Mouse (Mus musculus) layer of hippocampus, postnatal 14 days (tissue): ENCODE measurements around the gene Zbtb39. TPM values are rescaled to one million over a fixed set of nuclear protein-coding genes. Genes with fewer than 3 reads are reported as not detected.
"Not testable (repeated sequence)": the region's sequence is repeated elsewhere in the genome, so short reads cannot be mapped to it uniquely, and the experiment has no call there.

Source experiments
- DNase-seq, 2 experiments: peaks; one replicate each; pipeline ENCODE4 v3.0.0; 2021 to 2022; ENCODE audit warnings: low spot score in 2 of 2, mixed read lengths in 1 of 2
- total RNA-seq, 2 experiments: library from RNA; stranded (reverse); gene quantifications; 2 replicates each; pipeline ENCODE4 v1.2.3; 2021

The Zbtb39 gene
- total RNA-seq, 2 experiments from 2014 or later, result 9.1 to 9.5 TPM

DNA sequence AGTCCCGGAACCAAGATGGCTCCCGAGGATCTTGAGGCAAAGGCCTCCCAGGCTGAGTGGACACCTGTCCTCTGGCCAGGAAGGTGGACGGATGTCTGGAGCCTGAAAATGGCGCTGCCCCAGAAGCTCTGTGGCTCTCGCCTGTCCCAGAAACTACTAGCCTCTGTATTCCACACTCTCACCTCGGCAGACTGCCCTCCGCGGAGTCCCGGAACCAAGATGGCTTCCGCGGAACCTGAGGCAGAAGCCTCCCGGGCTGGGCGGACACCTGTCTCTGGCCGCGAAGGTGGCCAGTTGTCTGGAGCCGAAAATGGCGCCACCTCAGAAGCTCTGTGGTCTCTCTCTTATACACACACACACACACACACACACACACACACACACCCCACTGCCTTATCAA lies 43.0 kb downstream of the Zbtb39 start:
- not testable (repeated sequence) for DNase-seq

- DNase-seq, result not testable (repeated sequence)
Measured at GRCm38 (mm10) chr10:127785411-127785810, 46.1 kb downstream of the Zbtb39 start.

Other genes starting within 250 kb of the Zbtb39 start
- 1 to 10 TPM; 5.0 to 6.4 TPM for gene Stac3, start 237.9 kb upstream of the Zbtb39 start, total RNA-seq
- gene Ndufa4l2, start 224.6 kb upstream of the Zbtb39 start, total RNA-seq, result 1 to 10 TPM; 4.8 to 6.9 TPM
- gene Shmt2, start 217.1 kb upstream of the Zbtb39 start, total RNA-seq, result 10 to 100 TPM; 33.0 to 35.5 TPM
- 1 to 10 TPM; 2.7 TPM for gene Nxph4, start 205.0 kb upstream of the Zbtb39 start, total RNA-seq
- gene Lrp1, start 118.4 kb upstream of the Zbtb39 start, total RNA-seq, result 100 to 1,000 TPM; 287 to 301 TPM
- 1 to 10 TPM; 6.1 to 6.2 TPM for gene Stat6, start 96.6 kb upstream of the Zbtb39 start, total RNA-seq
- gene Nemp1, start 72.6 kb upstream of the Zbtb39 start, total RNA-seq, result 1 to 10 TPM; 3.5 to 5.7 TPM
- 10 to 100 TPM; 33.3 to 36.9 TPM for gene Nab2, start 71.0 kb upstream of the Zbtb39 start, total RNA-seq
- under 1 TPM; 0.48 to 0.76 TPM for gene Myo1a, start 34.4 kb upstream of the Zbtb39 start, total RNA-seq
- 1 to 10 TPM; 5.2 to 6.3 TPM for gene Tac2, start 15.1 kb upstream of the Zbtb39 start, total RNA-seq
- 1 to 10 TPM; 1.6 TPM for gene Gpr182, start 12.2 kb downstream of the Zbtb39 start, total RNA-seq
- under 1 TPM; 0.09 to 0.24 TPM for gene Rdh1, start 20.2 kb downstream of the Zbtb39 start, total RNA-seq
- under 1 TPM; 0.25 to 0.76 TPM for gene Rdh16f1, start 20.2 kb downstream of the Zbtb39 start, total RNA-seq
- not detected for gene Rdh9, start 36.8 kb downstream of the Zbtb39 start, total RNA-seq
- gene Rdh16, start 61.6 kb downstream of the Zbtb39 start, total RNA-seq, result under 1 TPM; 0.12 to 0.21 TPM
- not detected for gene Rdh19, start 110.4 kb downstream of the Zbtb39 start, total RNA-seq
- not detected for gene Rdh16f2, start 126.9 kb downstream of the Zbtb39 start, total RNA-seq
- gene Rdh7, start 149.3 kb downstream of the Zbtb39 start, total RNA-seq, result not detected
- under 1 TPM in 1 of 2 experiments, not detected in 1; 0.12 TPM for gene Sdr9c7, start 159.0 kb downstream of the Zbtb39 start, total RNA-seq